Mouse (Mus musculus) CH12.LX (cell line): ENCODE measurements at regions not wholly inside any gene's neighbourhood (a gene's known extent, or its start where the extent isn't known, plus 50 kb on each side); places are given as distances from the start of the nearest gene placed in this dataset.

Source experiments
- CHD2 ChIP-seq: IDR thresholded peaks from 2 replicates; pipeline ENCODE4 v1.6.1; 2011; ENCODE audit warnings: low read length, improper control_type of control experiment
- CTCF ChIP-seq, 2 experiments: IDR thresholded peaks in 1 of 2; conservative IDR thresholded peaks in 1 of 2; 2 replicates each; pipeline ENCODE4 v1.5.1; 2011 to 2012; ENCODE audit warnings: low read depth in 2 of 2, low read length in 2 of 2, improper control_type of control experiment in 1 of 2, inconsistent platforms in 1 of 2, mild to moderate bottlenecking in 1 of 2, moderate library complexity in 1 of 2
- E2F4 ChIP-seq: IDR thresholded peaks from 2 replicates; pipeline ENCODE4 v1.6.1; 2011; ENCODE audit warnings: low read depth, low read length, improper control_type of control experiment; ENCODE audit not compliant: insufficient replicate concordance
- EP300 ChIP-seq: IDR thresholded peaks from 2 replicates; pipeline ENCODE4 v1.6.1; 2011; ENCODE audit warnings: low read length, improper control_type of control experiment
- ETS1 ChIP-seq: conservative IDR thresholded peaks from 2 replicates; pipeline ENCODE4 v1.6.1; 2012; ENCODE audit warnings: low read depth, mild to moderate bottlenecking, inconsistent platforms, low read length, improper control_type of control experiment, moderate library complexity
- KAT2A ChIP-seq: IDR thresholded peaks from 2 replicates; pipeline ENCODE4 v1.6.1; 2012; ENCODE audit warnings: low read length, improper control_type of control experiment, inconsistent platforms; ENCODE audit not compliant: insufficient replicate concordance
- MAFK ChIP-seq: IDR thresholded peaks from 2 replicates; pipeline ENCODE4 v1.6.1; 2011; ENCODE audit warnings: low read length, improper control_type of control experiment; ENCODE audit not compliant: insufficient replicate concordance
- NELFE ChIP-seq: IDR thresholded peaks from 2 replicates; pipeline ENCODE4 v1.6.1; 2011; ENCODE audit warnings: low read depth, low read length, improper control_type of control experiment
- POLR2A ChIP-seq: IDR thresholded peaks from 2 replicates; pipeline ENCODE4 v1.6.1; 2011; ENCODE audit warnings: low read depth, mild to moderate bottlenecking, improper control_type of control experiment, low read length
- POLR2AphosphoS2 ChIP-seq: IDR thresholded peaks from 2 replicates; pipeline ENCODE4 v1.6.1; 2011; ENCODE audit warnings: low read depth, low read length, improper control_type of control experiment
- SMC3 ChIP-seq: IDR thresholded peaks from 2 replicates; pipeline ENCODE4 v1.6.1; 2011; ENCODE audit warnings: low read depth, low read length, improper control_type of control experiment
- TCF12 ChIP-seq: IDR thresholded peaks from 2 replicates; pipeline ENCODE4 v1.6.1; 2014; ENCODE audit warnings: low read depth, mild to moderate bottlenecking, inconsistent platforms, low read length, improper control_type of control experiment
- USF2 ChIP-seq: conservative IDR thresholded peaks from 2 replicates; pipeline ENCODE4 v1.6.1; 2011; ENCODE audit warnings: low read depth, low read length, improper control_type of control experiment

DNA sequence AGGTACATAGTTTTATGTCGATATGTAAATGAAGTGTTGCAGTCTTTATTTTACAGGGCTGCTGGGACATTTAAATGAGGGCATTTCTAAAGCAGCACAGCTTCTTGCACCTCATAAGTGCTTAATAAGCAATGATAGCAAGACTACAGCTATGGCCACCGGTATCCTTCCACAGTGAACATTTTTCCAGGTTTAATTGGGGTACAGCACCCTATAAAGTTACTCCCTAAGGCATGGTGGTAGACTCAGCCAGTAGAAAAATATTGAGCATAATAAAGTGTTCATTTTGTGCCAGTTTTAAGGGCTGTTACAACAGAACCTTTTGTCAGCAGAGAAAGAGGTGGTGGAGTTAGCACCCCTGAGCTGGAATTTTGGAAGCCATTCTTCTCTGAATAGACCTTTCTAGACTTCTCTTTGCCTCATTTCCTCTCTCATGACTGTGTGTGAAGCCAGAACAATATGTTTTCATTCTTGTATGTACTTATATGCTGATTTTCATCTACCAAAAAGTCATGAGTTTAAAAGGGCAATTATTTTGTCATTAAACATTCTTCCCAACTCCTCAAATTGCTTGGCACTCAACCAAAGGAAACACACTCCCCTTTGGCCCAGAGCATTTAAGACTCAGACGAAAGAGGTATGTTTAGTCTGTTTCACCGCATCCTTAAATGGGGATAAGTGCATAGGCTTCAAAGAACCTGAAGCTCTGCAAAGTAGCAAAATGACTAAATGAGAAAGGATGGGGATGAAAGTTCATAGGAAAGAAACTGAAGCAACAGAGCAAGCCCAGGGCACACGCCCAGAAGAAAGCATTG lies 189.3 kb upstream of the Tle1 start:
- TF ChIP-seq NELFE (no peak), POLR2AphosphoS2 (no peak), EP300 (no peak), USF2 (no peak), POLR2A (no peak), SMC3 (no peak), E2F4 (no peak), KAT2A (no peak), TCF12 (no peak), CHD2 (no peak), CTCF (conservative IDR thresholded peaks at IDR 0.05 in 1 of 2, IDR thresholded peaks at IDR 0.05 in 1 of 2; ENCODE audit: low read depth in 2 of 2, low read length in 2 of 2) (no peak), ETS1 (no peak), MAFK (no peak)
